Mouse (Mus musculus): ENCODE data around the gene Myh6.
"Not testable (repeated sequence)": the region's sequence is repeated elsewhere in the genome, so short reads cannot be mapped to it uniquely, and the experiment has no call there.

Myh6 gene

DNA sequence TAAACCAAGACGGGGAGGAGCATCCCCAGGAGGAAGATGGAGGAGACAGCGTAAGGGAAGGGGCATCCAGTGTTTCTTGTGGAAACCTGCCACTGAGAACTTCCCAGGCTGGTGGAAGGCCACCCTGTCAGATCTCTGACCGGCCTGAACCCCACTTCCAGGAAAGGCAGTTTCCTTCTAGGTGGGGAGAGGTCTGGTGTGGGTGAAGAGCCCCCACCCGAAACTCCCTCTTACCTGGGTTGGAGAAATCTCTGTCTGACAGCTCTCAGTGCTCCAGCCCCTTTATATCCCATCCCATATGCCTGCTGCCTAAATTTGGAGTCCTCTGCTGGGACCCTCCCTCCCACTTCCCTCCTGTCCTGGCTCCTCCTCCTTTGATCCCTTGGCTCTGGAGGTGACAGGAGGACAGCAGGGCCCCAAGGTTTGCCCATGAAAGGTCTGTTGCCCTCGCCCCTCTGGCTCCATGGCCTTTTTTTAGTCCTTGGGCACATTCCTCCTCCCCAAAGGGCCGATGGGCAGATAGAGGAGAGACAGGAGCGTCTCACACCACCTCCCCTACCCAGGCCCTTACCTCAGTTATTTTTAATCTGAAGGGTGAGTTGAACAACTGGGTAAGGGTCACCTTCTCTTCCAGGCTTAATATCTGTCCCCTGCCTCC lies at the start of gene Myh6:
Gene Myh6, minus strand, starts transcription at position 608 of the 658 bp plus-strand sequence.
- DNase-seq, result no peak

GRCm38 (mm10) chr14:55015767-55016111 lies 49.0 kb upstream of the Myh6 start:
- no peak for DNase-seq

DNA sequence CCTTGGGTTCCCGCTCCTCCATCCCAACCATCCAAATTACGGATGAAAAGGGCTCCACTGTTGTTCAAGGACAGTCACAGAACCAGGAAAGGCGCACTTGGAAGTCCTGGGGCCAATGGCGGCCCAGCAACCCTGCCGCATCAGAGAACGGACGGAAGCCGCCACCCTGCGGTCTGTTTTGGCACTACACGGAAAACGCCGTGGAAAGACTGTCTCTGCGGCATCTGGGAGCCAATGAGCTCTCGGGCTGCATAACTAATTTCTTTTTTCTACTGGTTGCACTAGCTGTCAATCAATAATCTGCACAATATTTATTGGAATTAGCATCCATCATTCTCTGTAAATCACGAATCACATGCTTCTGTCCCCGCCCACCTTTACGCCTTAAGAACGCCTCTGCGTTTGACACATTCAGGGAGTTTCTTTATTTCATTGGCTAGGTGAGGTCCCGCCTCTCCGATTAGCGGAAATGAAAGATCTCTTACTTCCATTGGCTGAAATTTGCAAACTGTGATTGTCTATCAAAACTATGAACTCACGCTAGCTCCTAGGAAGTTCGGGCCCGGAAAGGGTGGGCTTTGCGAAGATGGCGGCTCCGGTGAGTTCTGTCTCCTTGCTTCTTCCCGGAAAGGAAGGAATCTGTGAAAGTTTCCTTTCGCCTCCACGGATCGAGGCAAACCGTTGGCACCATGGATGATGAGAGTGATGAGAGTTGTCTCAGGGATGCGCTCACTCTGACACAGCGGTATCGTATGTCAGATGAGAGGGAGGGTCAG lies 48.5 kb upstream of the Myh6 start, which contains the start of gene Ngdn:
Gene Ngdn, plus strand, starts transcription at position 464 of the 776 bp plus-strand sequence.
- DNase-seq, result peak; percentile 99

- DNase-seq, result no peak
These were observed 47.9 kb upstream of the Myh6 start for GRCm38 (mm10) chr14:55014591-55014990.

DNA sequence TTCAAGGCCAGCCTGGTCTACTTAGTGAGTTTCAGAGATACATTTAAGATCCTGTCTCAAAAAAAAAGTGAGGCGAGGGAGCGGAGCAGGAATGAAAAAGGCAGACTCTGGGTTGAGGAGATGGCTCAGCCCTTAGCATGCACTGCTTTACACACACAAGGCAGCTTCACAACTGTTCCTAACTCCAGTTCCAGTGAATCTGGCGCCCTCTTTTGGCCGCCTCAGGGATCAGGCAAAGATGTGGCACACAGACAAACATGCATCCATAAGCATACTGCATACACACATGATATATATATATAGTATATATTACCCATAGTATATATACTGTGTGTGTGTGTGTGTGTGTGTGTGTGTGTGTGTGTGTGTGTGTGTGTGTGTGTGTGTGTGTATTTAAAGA lies 44.4 kb upstream of the Myh6 start:
- DNase-seq, result no peak

GRCm38 (mm10) chr14:55008417-55008816 lies 41.7 kb upstream of the Myh6 start:
- no peak for DNase-seq

DNA sequence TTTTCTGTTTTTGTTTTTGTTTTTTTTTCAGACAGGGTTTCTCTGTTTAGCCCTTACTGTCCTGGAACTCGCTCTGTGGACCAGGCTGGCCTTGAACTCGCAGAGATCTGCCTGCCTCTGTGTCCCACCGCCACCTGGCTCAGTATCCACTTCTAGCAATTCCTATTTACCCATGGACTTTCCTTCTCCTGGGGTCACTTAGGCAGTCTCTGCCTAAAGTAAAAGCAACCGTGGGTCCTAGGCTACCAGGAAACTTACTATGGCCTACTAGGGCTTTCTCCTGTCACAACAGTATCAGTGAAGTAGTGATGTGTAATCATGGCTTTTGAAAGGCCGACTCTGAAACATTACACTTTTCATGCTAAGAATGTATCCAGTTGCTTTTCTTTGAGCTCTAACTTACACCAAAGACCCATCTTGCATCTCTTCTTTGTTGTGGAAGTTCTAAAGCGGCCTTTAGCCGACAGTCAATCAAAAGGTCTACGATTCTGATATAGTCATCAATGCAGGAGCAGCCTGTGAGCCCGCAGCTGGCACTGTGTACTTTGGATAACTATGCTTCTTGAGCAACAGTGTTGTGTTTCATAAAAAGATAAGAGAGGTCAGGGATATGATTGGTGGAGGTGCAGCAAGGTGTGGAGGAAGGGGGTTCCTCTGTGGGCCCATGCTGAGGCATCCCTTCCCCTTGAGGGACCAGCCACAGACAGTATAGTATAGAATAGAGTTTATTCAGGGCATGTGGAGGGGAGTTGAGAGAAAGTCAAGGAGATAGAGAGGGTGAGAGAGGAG lies 40.6 kb upstream of the Myh6 start:
- no peak for DNase-seq

DNA sequence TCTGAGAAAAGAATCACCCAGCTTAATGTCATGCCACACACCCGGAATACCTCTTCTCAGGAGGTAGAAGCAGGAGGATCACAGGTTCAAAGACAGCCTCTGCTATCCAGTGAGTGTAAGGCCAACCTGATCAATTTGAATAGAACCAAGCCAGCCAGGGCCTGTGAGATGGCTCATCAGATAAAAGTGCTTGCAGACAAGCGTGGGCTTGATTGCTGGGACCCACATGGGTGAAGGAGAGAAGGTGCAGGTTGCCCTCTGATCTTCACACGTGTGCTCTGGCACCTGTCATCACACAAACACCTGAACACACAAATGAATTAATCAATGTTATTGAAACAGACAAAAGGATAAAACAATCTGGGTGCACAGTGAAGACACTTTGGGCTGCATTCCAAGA lies 39.8 kb upstream of the Myh6 start:
- no peak for DNase-seq

- DNase-seq, result no peak
These were observed 39.2 kb upstream of the Myh6 start for GRCm38 (mm10) chr14:55005967-55006366.

DNA sequence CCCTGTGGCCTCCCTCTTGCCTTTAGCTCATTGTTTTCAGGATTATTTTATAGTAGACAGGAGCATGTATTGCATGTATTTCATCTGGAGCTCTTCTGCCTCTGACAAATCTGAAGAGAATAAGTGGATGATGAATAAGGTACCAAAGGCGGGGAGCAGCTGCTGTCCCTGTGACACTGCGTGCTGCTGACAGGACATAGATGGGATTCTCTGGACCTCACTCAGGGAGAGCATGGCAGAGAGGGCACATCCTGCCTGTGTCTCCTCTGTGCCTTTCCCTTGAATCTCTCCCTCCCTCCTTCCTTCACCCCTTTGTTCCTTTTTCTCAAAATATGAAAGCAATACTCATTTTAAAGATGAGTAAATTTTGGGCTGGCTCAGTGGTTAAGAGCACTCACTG lies 38.8 kb upstream of the Myh6 start:
- DNase-seq, result no peak

DNA sequence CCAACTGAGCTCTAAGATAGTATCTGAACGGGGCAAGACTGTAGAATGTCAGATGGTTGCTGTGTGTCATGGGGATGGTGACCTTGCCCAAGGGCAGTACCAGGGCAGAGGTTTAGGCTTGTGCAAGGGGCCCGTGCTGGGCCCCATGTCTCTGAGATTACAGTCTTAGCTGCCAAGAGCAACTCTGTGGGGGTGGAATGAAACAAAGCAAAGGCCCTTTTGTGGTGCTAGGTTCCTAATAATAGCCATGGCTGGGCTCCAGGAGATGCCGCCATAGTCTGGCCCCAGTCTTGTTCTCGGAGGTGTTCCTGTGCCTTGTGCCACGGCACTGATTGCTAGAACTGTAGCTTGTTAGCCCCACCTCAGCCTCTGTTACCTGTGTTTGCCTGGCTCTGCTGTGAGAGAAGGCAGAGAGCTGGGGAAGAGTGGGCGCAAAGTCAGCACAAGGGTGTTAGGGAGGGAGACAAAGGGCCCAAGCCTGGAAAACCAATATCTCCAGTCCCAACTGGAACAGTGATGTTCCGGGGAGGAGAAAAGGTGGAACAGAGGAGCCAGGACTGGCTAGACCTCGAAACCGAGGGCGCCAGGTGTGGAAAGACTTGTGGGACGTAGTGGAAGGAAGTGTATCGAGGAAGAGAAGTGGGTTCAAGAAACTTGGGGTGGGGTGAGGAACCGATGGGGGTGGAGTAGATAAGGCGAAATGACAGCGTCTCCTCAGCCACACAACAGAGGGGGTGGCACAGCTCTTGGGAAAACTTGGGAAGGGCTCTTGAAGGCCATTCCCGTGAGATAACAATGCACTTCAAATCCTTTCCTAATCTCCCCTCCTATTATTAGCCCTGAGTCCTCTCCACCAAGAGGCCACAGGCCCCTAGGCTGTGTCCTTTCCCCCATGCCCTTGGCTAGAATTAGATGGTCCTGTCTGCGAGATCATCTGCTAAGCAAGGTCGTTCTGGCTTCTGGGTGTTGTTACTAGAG lies 37.4 kb upstream of the Myh6 start:
- no peak for DNase-seq

GRCm38 (mm10) chr14:55002687-55003120 lies 36.0 kb upstream of the Myh6 start:
- DNase-seq, result no peak

GRCm38 (mm10) chr14:55001938-55002686 lies 35.4 kb upstream of the Myh6 start:
- no peak for DNase-seq

- no peak for DNase-seq
These were observed 34.7 kb upstream of the Myh6 start for GRCm38 (mm10) chr14:55001446-55001845.

GRCm38 (mm10) chr14:55000814-55001213 lies 34.1 kb upstream of the Myh6 start:
- DNase-seq, result no peak

DNA sequence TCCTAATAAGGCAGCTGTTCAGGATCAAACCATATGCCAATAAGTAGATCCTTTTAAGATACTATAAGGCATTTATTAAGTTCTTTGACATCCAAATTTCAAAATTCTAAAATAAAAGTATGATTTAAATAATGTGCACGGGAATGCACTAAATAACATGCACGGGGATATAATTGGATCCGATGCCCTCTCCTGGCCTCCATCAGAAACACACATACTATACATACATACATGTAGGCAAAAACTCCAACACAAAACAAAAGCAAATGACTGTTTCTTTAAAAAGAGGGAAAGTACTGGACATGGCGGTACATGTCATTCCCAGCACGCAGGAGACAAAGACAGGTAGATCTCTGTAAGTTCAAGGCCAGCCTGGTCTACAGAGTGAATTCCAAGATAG lies 33.1 kb upstream of the Myh6 start:
- DNase-seq, result not testable (repeated sequence)

- DNase-seq, result no peak
These were observed 32.0 kb upstream of the Myh6 start for GRCm38 (mm10) chr14:54998680-54999079.

GRCm38 (mm10) chr14:54997297-54997696 lies 30.6 kb upstream of the Myh6 start:
- no peak for DNase-seq

- DNase-seq, result no peak
These were observed 30.1 kb upstream of the Myh6 start for GRCm38 (mm10) chr14:54996793-54997192.

- no peak for DNase-seq
These were observed 28.9 kb upstream of the Myh6 start for GRCm38 (mm10) chr14:54995457-54996138.

GRCm38 (mm10) chr14:54994869-54995186 lies 28.1 kb upstream of the Myh6 start:
- DNase-seq, result no peak
